Mouse (Mus musculus) ES-Bruce4 (cell line): ENCODE results near the gene Ptpn13. TPM values are rescaled to one million over a fixed set of nuclear protein-coding genes. Genes with fewer than 3 reads are reported as not detected.

Experiments
- H3K27ac ChIP-seq: 2 replicates; pipeline ENCODE4 v1.5.1; 2012; ENCODE audit warnings: low read length, inconsistent platforms; ENCODE audit not compliant: insufficient read depth
- H3K27me3 ChIP-seq: 2 replicates; pipeline ENCODE4 v1.6.1; 2012; ENCODE audit warnings: mild to moderate bottlenecking, low read length, inconsistent platforms; ENCODE audit not compliant: control insufficient read depth, poor library complexity, insufficient read depth, severe bottlenecking
- H3K36me3 ChIP-seq: 2 replicates; pipeline ENCODE4 v1.6.1; 2012; ENCODE audit warnings: inconsistent platforms, mild to moderate bottlenecking, low read length, moderate library complexity; ENCODE audit not compliant: control insufficient read depth, poor library complexity, insufficient read depth, severe bottlenecking
- H3K4me1 ChIP-seq: one replicate; pipeline ENCODE4 v1.8.1; 2011; ENCODE audit warnings: low read length; ENCODE audit not compliant: control insufficient read depth, insufficient read depth
- H3K4me3 ChIP-seq: 2 replicates; pipeline ENCODE4 v1.5.1; 2011; ENCODE audit warnings: low read depth, mild to moderate bottlenecking, low read length
- H3K9ac ChIP-seq: 2 replicates; pipeline ENCODE4 v1.6.1; 2012; ENCODE audit warnings: low read depth, mild to moderate bottlenecking, inconsistent platforms; ENCODE audit not compliant: poor library complexity, severe bottlenecking
- H3K9me3 ChIP-seq: replicated peaks from 2 replicates; pipeline ENCODE4 v1.6.1; 2012; ENCODE audit warnings: mild to moderate bottlenecking, low read length, inconsistent platforms; ENCODE audit not compliant: control insufficient read depth, poor library complexity, insufficient read depth, severe bottlenecking
- CTCF ChIP-seq: IDR thresholded peaks from one replicate; pipeline ENCODE4 v1.8.1; 2011; ENCODE audit warnings: low read depth, low read length
- EP300 ChIP-seq: IDR thresholded peaks from 2 replicates; pipeline ENCODE4 v1.6.1; 2011; ENCODE audit warnings: low read depth, low read length; ENCODE audit not compliant: insufficient read depth
- POLR2A ChIP-seq: IDR thresholded peaks from one replicate; pipeline ENCODE4 v1.8.1; 2011; ENCODE audit warnings: low read length; ENCODE audit not compliant: insufficient read depth
- polyA plus RNA-seq: library from polyadenylated mRNA; stranded (reverse); fragments of >200 nt; gene quantifications from 2 replicates; pipeline ENCODE4 v1.2.4, GENCODE M21; 2011; ENCODE audit warnings: low read depth; ENCODE audit not compliant: missing spikeins, insufficient read depth, insufficient read length

Ptpn13 gene
- polyA plus RNA-seq, 1 experiment: 26.5 TPM

GRCm38 (mm10) chr5:103522371-103522770 is 97.4 kb downstream of the Ptpn13 start:
- H3K36me3 ChIP-seq: no peaks in the 10 kb centered on the region; the same call in 1 of the 2 replicates
- H3K9ac ChIP-seq: no peak overlapping the region
- TF ChIP-seq CTCF: no peak
- no peak for TF ChIP-seq POLR2A
- no peak for TF ChIP-seq EP300

GRCm38 (mm10) chr5:103526668-103527436 is 101.9 kb downstream of the Ptpn13 start:
- H3K9me3 ChIP-seq: no peaks in the 10 kb centered on the region
- no peaks in the 10 kb centered on the region for H3K27me3 ChIP-seq
- no peak overlapping the region for H3K4me3 ChIP-seq
- H3K36me3 ChIP-seq: no peaks in the 10 kb centered on the region; the same call in 1 of the 2 replicates
- H3K27ac ChIP-seq: no peak overlapping the region
- H3K4me1 ChIP-seq: no peaks in the 10 kb centered on the region
- no peak overlapping the region for H3K9ac ChIP-seq
- TF ChIP-seq POLR2A (no peak), CTCF (no peak), EP300 (no peak)

More at GRCm38 (mm10) chr5:103522371-103522770, 97.4 kb downstream of the Ptpn13 start:
- no peaks in the 10 kb centered on the region for H3K9me3 ChIP-seq
- no peak overlapping the region for H3K4me3 ChIP-seq
- no peaks in the 10 kb centered on the region for H3K27me3 ChIP-seq
- no peaks in the 10 kb centered on the region for H3K4me1 ChIP-seq
- no peak overlapping the region for H3K27ac ChIP-seq

GRCm38 (mm10) chr5:103527437-103527718 is 102.4 kb downstream of the Ptpn13 start:
- H3K4me3 ChIP-seq: no peak overlapping the region
- no peaks in the 10 kb centered on the region; the same call in 1 of the 2 replicates for H3K36me3 ChIP-seq
- H3K4me1 ChIP-seq: no peaks in the 10 kb centered on the region
- H3K27me3 ChIP-seq: no peaks in the 10 kb centered on the region
- no peak overlapping the region for H3K27ac ChIP-seq
- no peaks in the 10 kb centered on the region for H3K9me3 ChIP-seq
- H3K9ac ChIP-seq: no peak overlapping the region
- TF ChIP-seq CTCF (no peak), POLR2A (no peak), EP300 (no peak)

- Histone ChIP-seq H3K27ac (no peak overlapping the region), H3K4me1 (no peaks in the 10 kb centered on the region), H3K9me3 (no peaks in the 10 kb centered on the region), H3K27me3 (no peaks in the 10 kb centered on the region), H3K4me3 (no peak overlapping the region), H3K9ac (no peak overlapping the region), H3K36me3 (no peaks in the 10 kb centered on the region)
- no peak for TF ChIP-seq POLR2A
- TF ChIP-seq CTCF: no peak
- TF ChIP-seq EP300: no peak
Observed at GRCm38 (mm10) chr5:103530214-103530613, 105.2 kb downstream of the Ptpn13 start.

GRCm38 (mm10) chr5:103532841-103533390 is 107.9 kb downstream of the Ptpn13 start:
- Histone ChIP-seq H3K9ac (no peak overlapping the region), H3K4me3 (no peak overlapping the region), H3K27me3 (no peaks in the 10 kb centered on the region), H3K36me3 (no peaks in the 10 kb centered on the region), H3K9me3 (no peaks in the 10 kb centered on the region), H3K27ac (no peak overlapping the region), H3K4me1 (no peaks in the 10 kb centered on the region)
- TF ChIP-seq EP300 (no peak), CTCF (no peak)

GRCm38 (mm10) chr5:103534454-103534853 is 109.5 kb downstream of the Ptpn13 start:
- H3K27ac ChIP-seq: no peak overlapping the region
- no peak for TF ChIP-seq EP300
- TF ChIP-seq CTCF: no peak
- no peak for TF ChIP-seq POLR2A
- H3K36me3 ChIP-seq: no peaks in the 10 kb centered on the region
- H3K27me3 ChIP-seq: no peaks in the 10 kb centered on the region
- no peaks in the 10 kb centered on the region for H3K4me1 ChIP-seq
- H3K4me3 ChIP-seq: no peak overlapping the region
- no peaks in the 10 kb centered on the region for H3K9me3 ChIP-seq
- no peak overlapping the region for H3K9ac ChIP-seq
